Mouse (Mus musculus) limb, embryonic 13.5 days (tissue): Measurements from ENCODE around the gene Fgf4. TPM values are rescaled to one million over a fixed set of nuclear protein-coding genes. Genes with fewer than 3 reads are reported as not detected.

ENCODE experiments used
- polyA plus RNA-seq: library from polyadenylated mRNA; unstranded; fragments of >200 nt; fragmentation: Nextera tagmentation; extraction: Ambion mirVana; gene quantifications from 2 replicates; pipeline ENCODE4 v1.2.1, GENCODE M21; 2015

Gene Fgf4
- polyA plus RNA-seq, 1 experiment from 2014 or later = 1.1 TPM

Other genes starting within 250 kb of the Fgf4 start
- gene Ano1, start 95.4 kb upstream of the Fgf4 start, polyA plus RNA-seq = 5.6 TPM in 2 replicates
- 0.23 and 0.25 TPM in 2 replicates for gene Fgf3, start 9.3 kb upstream of the Fgf4 start, polyA plus RNA-seq
- gene Fgf15, start 49.2 kb downstream of the Fgf4 start, polyA plus RNA-seq = 0.22 and 0.31 TPM in 2 replicates
- 27.5 and 32.9 TPM in 2 replicates for gene LTO1, start 67.7 kb downstream of the Fgf4 start, polyA plus RNA-seq
- 167 and 169 TPM in 2 replicates for gene Ccnd1, start 92.6 kb downstream of the Fgf4 start, polyA plus RNA-seq